Mouse (Mus musculus) midbrain, embryonic 13.5 days (tissue): ENCODE measurements around the gene Nuf2. TPM values are rescaled to one million over a fixed set of nuclear protein-coding genes. Genes with fewer than 3 reads are reported as not detected.

Experiments used
- ATAC-seq: fragments of 200-750 bp; cut with Nextera tagmentation; 2 replicates; pipeline ENCODE4 v1.8.0; 2017; ENCODE audit warnings: mild to moderate bottlenecking, moderate TSS enrichment, moderate library complexity
- H3K27ac ChIP-seq: fragments of 300-500 bp; sonication (generic); 2 replicates; pipeline ENCODE4 v1.5.1; 2015; ENCODE audit warnings: inconsistent platforms, mild to moderate bottlenecking, moderate library complexity
- H3K27me3 ChIP-seq: fragments of 300-500 bp; sonication (generic); 2 replicates; pipeline ENCODE4 v1.6.1; 2015; ENCODE audit warnings: mild to moderate bottlenecking, inconsistent platforms
- H3K36me3 ChIP-seq: fragments of 300-500 bp; sonication (generic); 2 replicates; pipeline ENCODE4 v1.6.1; 2015; ENCODE audit warnings: mild to moderate bottlenecking, inconsistent platforms
- H3K4me1 ChIP-seq: fragments of 300-500 bp; sonication (generic); replicated peaks from 2 replicates; pipeline ENCODE4 v1.6.1; 2015; ENCODE audit warnings: inconsistent platforms
- H3K4me2 ChIP-seq: fragments of 300-500 bp; sonication (generic); replicated peaks from 2 replicates; pipeline ENCODE4 v1.6.1; 2015; ENCODE audit warnings: moderate library complexity, mild to moderate bottlenecking, inconsistent platforms
- H3K4me3 ChIP-seq: fragments of 300-500 bp; sonication (generic); replicated peaks from 2 replicates; pipeline ENCODE4 v1.5.1; 2015; ENCODE audit warnings: mild to moderate bottlenecking, inconsistent platforms
- H3K9ac ChIP-seq: fragments of 300-500 bp; sonication (generic); replicated peaks from 2 replicates; pipeline ENCODE4 v1.6.1; 2015; ENCODE audit warnings: mild to moderate bottlenecking, inconsistent platforms
- H3K9me3 ChIP-seq: fragments of 300-500 bp; sonication (generic); 2 replicates; pipeline ENCODE4 v1.6.1; 2016; ENCODE audit warnings: mild to moderate bottlenecking, inconsistent platforms
- WGBS: fragments of 180-500 bp; shearing (Covaris S2); methylation state at CpG from one replicate; pipeline ENCODE4 v1.1.7; 2015; 5-methylcytosine and 5-hydroxymethylcytosine counted together
- polyA plus RNA-seq: library from polyadenylated mRNA; unstranded; fragments of >200 nt; fragmentation: Nextera tagmentation; extraction: Ambion mirVana; gene quantifications from 2 replicates; pipeline ENCODE4 v1.2.1, GENCODE M21; 2015

Gene Nuf2
- 29.8 and 34.1 TPM in 2 replicates for polyA plus RNA-seq

- Histone ChIP-seq H3K27ac (peak within 1 kb of the TSS; percentile 77), H3K9ac (peak within 1 kb of the TSS; percentile 62), H3K36me3 (peaks cover 4% of the 10 kb centered on the region; the same call in 1 of the 2 replicates), H3K9me3 (no peaks in the 10 kb centered on the region), H3K4me2 (peak within 1 kb of the TSS; percentile 65), H3K27me3 (no peaks in the 10 kb centered on the region), H3K4me3 (peak within 1 kb of the TSS; percentile 44), H3K4me1 (peaks cover 15% of the 10 kb centered on the region)
- WGBS, result under 1% methylated on average over 39 of the region's 39 CpGs
- peak; percentile 98 for ATAC-seq
These were observed at the start of gene Nuf2 for GRCm38 (mm10) chr1:169530876-169531701. Gene Nuf2 (minus strand): TSS chr1:169531464.

- Histone ChIP-seq H3K9ac (no peak overlapping the region), H3K27ac (no peak overlapping the region), H3K27me3 (no peaks in the 10 kb centered on the region), H3K36me3 (no peaks in the 10 kb centered on the region), H3K4me1 (no peaks in the 10 kb centered on the region), H3K4me3 (no peak overlapping the region), H3K9me3 (no peaks in the 10 kb centered on the region), H3K4me2 (no peak overlapping the region)
- ATAC-seq, result no peak
- WGBS, result 86% methylated on average over 3 of the region's 3 CpGs
These were observed 48.3 kb upstream of the Nuf2 start for GRCm38 (mm10) chr1:169579572-169579971.

- no peak overlapping the region for H3K9ac ChIP-seq
- no peaks in the 10 kb centered on the region for H3K4me1 ChIP-seq
- no peak for ATAC-seq
- H3K9me3 ChIP-seq, result no peaks in the 10 kb centered on the region
- no peak overlapping the region for H3K4me3 ChIP-seq
- no peak overlapping the region for H3K4me2 ChIP-seq
- no peaks in the 10 kb centered on the region for H3K36me3 ChIP-seq
- H3K27ac ChIP-seq, result no peak overlapping the region
- H3K27me3 ChIP-seq, result no peaks in the 10 kb centered on the region
These were observed 42.9 kb upstream of the Nuf2 start for GRCm38 (mm10) chr1:169574136-169574535.

DNA sequence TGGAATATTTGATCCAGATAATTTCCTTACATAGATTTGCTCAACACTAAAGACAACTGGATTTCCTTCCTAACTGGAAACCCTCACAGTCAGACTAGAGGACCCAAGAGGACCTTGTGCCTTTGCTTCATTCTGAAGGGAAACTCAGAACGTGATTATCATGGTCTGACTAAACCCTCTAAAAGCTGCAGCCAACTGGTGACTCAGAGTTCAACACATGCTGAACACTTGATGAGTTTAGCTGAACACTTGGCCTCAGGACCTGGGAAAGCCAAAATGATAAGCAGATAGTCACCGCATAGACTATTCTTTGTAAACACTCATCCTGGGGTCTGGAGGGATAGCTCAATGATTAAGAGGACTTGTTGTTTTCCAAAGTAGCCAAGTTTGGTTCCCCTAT lies 24.4 kb upstream of the Nuf2 start:
- H3K9ac ChIP-seq, result no peak overlapping the region
- H3K27ac ChIP-seq, result no peak overlapping the region
- H3K4me1 ChIP-seq, result no peaks in the 10 kb centered on the region
- no peak for ATAC-seq
- H3K4me3 ChIP-seq, result no peak overlapping the region
- no peaks in the 10 kb centered on the region for H3K36me3 ChIP-seq
- no peaks in the 10 kb centered on the region for H3K27me3 ChIP-seq
- H3K9me3 ChIP-seq, result no peaks in the 10 kb centered on the region
- no peak overlapping the region for H3K4me2 ChIP-seq
- WGBS, result 94% methylated on average over 2 of the region's 2 CpGs

DNA sequence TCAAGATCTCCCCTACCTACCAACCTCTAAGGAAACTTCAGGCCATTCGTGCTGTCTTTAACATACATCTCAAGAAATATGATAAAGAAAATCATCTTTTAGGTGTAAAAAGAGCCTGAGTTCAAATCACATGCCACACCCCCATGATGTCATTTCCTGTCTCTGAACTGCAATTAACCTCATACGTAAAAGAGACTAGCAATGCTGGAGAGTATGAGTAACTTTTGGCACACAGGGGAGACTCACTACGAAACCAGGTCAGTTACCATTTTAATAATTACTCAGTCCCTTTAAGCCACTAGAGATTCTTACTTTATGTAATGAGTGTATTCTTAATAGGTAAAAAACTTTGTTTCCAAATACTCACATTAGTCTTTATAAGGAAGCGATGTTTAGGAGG lies 23.8 kb upstream of the Nuf2 start:
- no peaks in the 10 kb centered on the region for H3K4me1 ChIP-seq
- H3K4me3 ChIP-seq, result no peak overlapping the region
- no peak overlapping the region for H3K4me2 ChIP-seq
- no peaks in the 10 kb centered on the region for H3K9me3 ChIP-seq
- no peaks in the 10 kb centered on the region for H3K36me3 ChIP-seq
- WGBS, result 95% methylated on average over 4 of the region's 4 CpGs
- no peaks in the 10 kb centered on the region for H3K27me3 ChIP-seq
- no peak overlapping the region for H3K27ac ChIP-seq
- no peak for ATAC-seq
- H3K9ac ChIP-seq, result no peak overlapping the region

- ATAC-seq, result no peak
- H3K4me1 ChIP-seq, result no peaks in the 10 kb centered on the region
- no peaks in the 10 kb centered on the region for H3K27me3 ChIP-seq
- H3K9ac ChIP-seq, result no peak overlapping the region
- WGBS, result 86% methylated on average over 7 of the region's 7 CpGs
- H3K4me2 ChIP-seq, result no peak overlapping the region
- no peaks in the 10 kb centered on the region for H3K9me3 ChIP-seq
- H3K4me3 ChIP-seq, result no peak overlapping the region
- H3K36me3 ChIP-seq, result no peaks in the 10 kb centered on the region
- H3K27ac ChIP-seq, result no peak overlapping the region
These were observed 22.2 kb upstream of the Nuf2 start for GRCm38 (mm10) chr1:169553446-169553845.

DNA sequence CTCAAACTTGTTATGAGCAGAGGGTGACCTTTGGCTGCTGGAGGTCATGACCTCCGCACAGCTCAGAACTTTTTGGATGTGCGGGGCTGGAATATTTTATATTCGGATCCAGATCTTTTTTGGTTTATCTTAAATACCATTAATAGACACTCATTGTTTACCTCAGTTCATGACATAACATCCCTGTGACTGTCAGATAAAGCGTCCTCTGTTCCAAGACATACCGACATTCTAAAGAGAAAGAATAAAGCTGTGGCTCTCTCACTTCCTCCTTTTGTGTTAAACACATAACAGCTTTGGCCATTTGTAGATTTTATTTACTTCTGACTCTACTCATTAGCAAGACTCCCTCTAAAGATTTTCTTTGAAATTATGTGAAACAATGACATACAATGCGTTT lies 9.2 kb upstream of the Nuf2 start:
- 90% methylated on average over 6 of the region's 6 CpGs for WGBS
- H3K4me3 ChIP-seq, result no peak overlapping the region

GRCm38 (mm10) chr1:169531702-169532535 lies 655 bp upstream of the Nuf2 start:
- H3K9me3 ChIP-seq, result no peaks in the 10 kb centered on the region
- no peaks in the 10 kb centered on the region for H3K36me3 ChIP-seq
- H3K27me3 ChIP-seq, result no peaks in the 10 kb centered on the region
- H3K9ac ChIP-seq, result peak overlapping the region; percentile 62
- 10% methylated on average over 11 of the region's 11 CpGs for WGBS
- H3K4me3 ChIP-seq, result peak overlapping the region; percentile 44
- H3K27ac ChIP-seq, result peak overlapping the region; percentile 77
- peaks cover 15% of the 10 kb centered on the region for H3K4me1 ChIP-seq
- H3K4me2 ChIP-seq, result peak overlapping the region; percentile 65
- ATAC-seq, result peak; percentile 7; the same call in 1 of the 2 replicates

More for the DNA sequence above, 9.2 kb upstream of the Nuf2 start:
- Histone ChIP-seq H3K4me1 (no peaks in the 10 kb centered on the region), H3K4me2 (no peak overlapping the region), H3K9me3 (no peaks in the 10 kb centered on the region), H3K27ac (no peak overlapping the region), H3K36me3 (no peaks in the 10 kb centered on the region), H3K27me3 (no peaks in the 10 kb centered on the region), H3K9ac (no peak overlapping the region)
- no peak for ATAC-seq

DNA sequence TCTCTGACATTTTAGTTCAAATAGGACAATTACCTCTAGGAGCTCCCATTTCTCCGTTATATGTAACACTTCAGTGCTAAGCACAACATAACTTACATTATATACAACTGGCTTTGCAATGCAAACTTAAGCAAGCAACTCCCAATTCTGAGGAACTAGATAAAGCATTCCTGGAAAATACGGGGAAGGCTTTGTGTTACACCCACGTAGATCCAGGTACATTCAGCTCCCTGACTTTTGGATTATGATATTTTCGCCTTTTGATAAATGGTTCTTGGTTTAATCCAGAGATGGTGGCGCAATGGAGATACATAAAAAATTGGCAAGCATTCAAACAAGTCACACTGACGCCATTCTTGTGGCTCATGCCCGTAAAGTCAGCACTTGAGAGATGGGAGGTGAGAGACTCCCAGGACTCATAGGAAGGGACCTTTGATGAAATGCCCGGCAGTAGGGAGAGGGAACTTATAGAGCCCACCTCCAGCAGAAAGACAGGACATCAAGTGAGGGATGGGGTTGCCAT lies 1.2 kb downstream of the Nuf2 start:
- Histone ChIP-seq H3K4me2 (peak overlapping the region; percentile 65), H3K36me3 (peaks cover 6% of the 10 kb centered on the region), H3K4me3 (peak overlapping the region; percentile 44), H3K9me3 (no peaks in the 10 kb centered on the region), H3K27ac (no peak overlapping the region), H3K4me1 (peaks cover 15% of the 10 kb centered on the region), H3K9ac (peak overlapping the region; percentile 19), H3K27me3 (no peaks in the 10 kb centered on the region)
- WGBS, result 84% methylated on average over 8 of the region's 8 CpGs
- no peak for ATAC-seq

DNA sequence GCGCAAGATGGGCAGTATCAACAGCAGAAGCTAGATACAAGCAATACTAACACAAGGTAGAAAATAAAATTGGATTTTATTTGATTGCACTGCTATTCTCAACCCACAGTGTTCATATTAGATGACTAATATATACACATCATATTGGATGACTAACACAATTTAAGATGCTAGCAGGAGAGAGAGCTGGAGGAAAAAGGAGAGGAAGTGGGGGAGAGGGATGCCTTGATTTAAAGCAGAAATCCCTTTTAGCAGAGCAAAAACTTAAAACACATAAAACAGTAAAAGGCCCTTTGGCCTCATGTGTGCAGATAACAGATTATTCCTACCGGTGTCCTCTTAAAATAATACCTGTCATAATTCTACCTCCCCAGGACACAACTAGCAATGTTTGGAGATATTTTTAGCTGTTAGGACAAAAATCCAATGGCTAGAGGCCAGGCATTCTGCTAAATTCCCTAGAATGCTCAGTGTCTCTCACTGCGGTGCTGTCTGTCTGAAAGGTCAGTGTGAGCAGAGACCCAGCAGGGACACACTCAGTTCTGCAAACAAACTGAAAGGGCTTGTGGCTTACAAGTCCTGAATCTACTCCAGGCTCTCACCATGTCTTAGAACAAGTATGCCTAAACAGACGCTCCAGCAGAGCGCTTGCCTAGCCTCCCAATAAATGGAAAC lies 5.1 kb downstream of the Nuf2 start:
- no peak overlapping the region for H3K4me2 ChIP-seq
- 96% methylated on average over 5 of the region's 5 CpGs for WGBS
- H3K4me3 ChIP-seq, result no peak overlapping the region
- peaks cover 15% of the 10 kb centered on the region for H3K4me1 ChIP-seq
- peaks cover 15% of the 10 kb centered on the region for H3K36me3 ChIP-seq
- no peaks in the 10 kb centered on the region for H3K9me3 ChIP-seq
- no peak for ATAC-seq
- H3K27me3 ChIP-seq, result no peaks in the 10 kb centered on the region
- no peak overlapping the region; the same call in 1 of the 2 replicates for H3K9ac ChIP-seq
- no peak overlapping the region for H3K27ac ChIP-seq

DNA sequence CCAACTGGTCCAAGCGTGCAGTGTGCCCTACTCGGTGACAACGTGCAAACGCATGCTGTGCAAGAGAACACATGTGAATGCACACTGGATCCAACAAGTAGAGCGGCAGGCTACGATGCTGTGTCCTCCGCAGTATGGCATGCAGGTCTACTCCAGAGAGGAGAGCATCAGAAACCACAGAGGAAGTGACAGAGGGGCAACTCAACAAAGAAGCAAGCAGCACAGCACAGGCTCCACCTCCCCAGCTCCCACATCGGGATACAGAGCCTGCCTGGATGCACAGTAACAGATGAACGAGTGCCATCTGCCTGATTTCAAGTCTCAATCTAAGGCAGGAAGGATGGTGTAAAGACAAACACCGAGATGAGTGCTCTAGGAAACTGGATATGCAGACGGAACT lies 11.9 kb downstream of the Nuf2 start:
- Histone ChIP-seq H3K4me2 (no peak overlapping the region), H3K27ac (no peak overlapping the region), H3K9me3 (no peaks in the 10 kb centered on the region), H3K27me3 (no peaks in the 10 kb centered on the region), H3K4me3 (no peak overlapping the region), H3K36me3 (peaks cover 16% of the 10 kb centered on the region), H3K9ac (no peak overlapping the region), H3K4me1 (no peaks in the 10 kb centered on the region)
- whole genome bisulfite sequencing, result 96% methylated on average over 11 of the region's 11 CpGs
- no peak for ATAC-seq
